Mouse (Mus musculus): Measurements from ENCODE around the gene Rars.

Rars gene

GRCm38 (mm10) chr11:35788443-35788842 lies 45.9 kb downstream of the Rars start:
- no peak for TF ChIP-seq GATA4 (IDR thresholded peaks at IDR 0.05; ENCODE audit: insufficient replicate concordance, low read length)

DNA sequence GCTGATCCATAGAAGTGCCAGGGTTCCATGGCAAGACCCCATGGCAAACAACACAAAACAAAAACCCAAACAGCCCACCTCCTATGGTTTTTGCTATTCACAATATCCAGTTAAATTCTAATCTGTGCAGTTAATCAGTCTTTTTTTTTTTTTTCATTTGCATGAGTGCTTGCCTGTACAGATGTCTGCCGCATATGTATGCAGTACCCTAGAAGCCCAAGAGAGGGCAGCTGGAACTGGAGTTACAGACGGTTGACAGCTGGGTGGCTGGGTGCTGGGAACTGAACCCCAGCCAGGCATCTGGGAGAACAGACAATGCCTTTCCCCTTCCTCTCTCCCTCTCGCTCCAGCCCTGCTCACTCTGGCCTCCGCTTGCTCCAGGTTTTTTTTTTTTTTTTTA lies 49.8 kb downstream of the Rars start:
- no peak for TF ChIP-seq GATA4 (IDR thresholded peaks at IDR 0.05; ENCODE audit: insufficient replicate concordance, low read length)

- no peak for TF ChIP-seq GATA4 (IDR thresholded peaks at IDR 0.05; ENCODE audit: insufficient replicate concordance, low read length)
Observed at GRCm38 (mm10) chr11:35784002-35784401, 50.3 kb downstream of the Rars start.

- no peak for TF ChIP-seq GATA4 (IDR thresholded peaks at IDR 0.05; ENCODE audit: insufficient replicate concordance, low read length)
Observed at GRCm38 (mm10) chr11:35783038-35783437, 51.3 kb downstream of the Rars start.

DNA sequence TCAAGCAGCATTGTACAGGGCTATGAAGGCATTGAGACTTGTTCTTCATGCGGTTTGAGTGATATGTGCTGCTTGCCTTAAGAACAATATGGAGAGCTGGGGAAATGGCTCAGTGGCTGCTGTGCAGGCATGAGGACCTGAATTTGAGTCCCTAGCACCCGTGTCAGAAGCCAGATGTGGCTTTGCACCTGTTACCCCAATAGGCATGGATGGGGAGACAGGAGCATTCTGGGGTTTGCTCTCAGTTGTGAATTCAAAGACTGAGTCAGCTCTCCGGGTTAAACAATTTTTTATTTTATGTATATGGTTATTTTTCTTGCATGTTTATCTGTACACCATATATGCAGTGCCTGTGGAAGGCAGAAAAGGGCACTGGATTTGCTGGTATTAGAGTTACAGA lies 51.9 kb downstream of the Rars start:
- no peak for TF ChIP-seq GATA4 (IDR thresholded peaks at IDR 0.05; ENCODE audit: insufficient replicate concordance, low read length)

GRCm38 (mm10) chr11:35780336-35780735 lies 54.0 kb downstream of the Rars start:
- TF ChIP-seq GATA4 (IDR thresholded peaks at IDR 0.05; ENCODE audit: insufficient replicate concordance, low read length): no peak

- no peak for TF ChIP-seq GATA4 (IDR thresholded peaks at IDR 0.05; ENCODE audit: insufficient replicate concordance, low read length)
Observed at GRCm38 (mm10) chr11:35776452-35776851, 57.9 kb downstream of the Rars start.

DNA sequence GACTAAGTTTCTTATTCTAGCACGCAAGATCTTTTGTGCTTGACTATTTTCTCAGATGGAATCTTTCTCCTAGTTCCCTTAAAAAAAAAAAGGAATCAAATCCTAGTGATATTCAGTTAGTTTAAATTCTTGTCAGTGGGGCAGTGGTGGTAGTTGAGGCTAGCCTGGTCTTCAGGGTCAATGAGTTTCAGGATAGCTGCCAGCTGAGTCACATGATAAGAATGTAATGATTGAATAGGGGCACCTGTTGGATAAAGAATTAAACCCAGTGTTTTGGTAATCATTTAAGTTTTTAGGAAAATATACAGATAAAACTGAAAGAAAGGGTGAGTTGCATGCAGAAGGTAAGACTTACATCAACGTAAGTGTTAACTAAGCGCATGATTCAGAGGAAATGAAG lies 58.7 kb downstream of the Rars start:
- TF ChIP-seq GATA4 (IDR thresholded peaks at IDR 0.05; ENCODE audit: insufficient replicate concordance, low read length): no peak

DNA sequence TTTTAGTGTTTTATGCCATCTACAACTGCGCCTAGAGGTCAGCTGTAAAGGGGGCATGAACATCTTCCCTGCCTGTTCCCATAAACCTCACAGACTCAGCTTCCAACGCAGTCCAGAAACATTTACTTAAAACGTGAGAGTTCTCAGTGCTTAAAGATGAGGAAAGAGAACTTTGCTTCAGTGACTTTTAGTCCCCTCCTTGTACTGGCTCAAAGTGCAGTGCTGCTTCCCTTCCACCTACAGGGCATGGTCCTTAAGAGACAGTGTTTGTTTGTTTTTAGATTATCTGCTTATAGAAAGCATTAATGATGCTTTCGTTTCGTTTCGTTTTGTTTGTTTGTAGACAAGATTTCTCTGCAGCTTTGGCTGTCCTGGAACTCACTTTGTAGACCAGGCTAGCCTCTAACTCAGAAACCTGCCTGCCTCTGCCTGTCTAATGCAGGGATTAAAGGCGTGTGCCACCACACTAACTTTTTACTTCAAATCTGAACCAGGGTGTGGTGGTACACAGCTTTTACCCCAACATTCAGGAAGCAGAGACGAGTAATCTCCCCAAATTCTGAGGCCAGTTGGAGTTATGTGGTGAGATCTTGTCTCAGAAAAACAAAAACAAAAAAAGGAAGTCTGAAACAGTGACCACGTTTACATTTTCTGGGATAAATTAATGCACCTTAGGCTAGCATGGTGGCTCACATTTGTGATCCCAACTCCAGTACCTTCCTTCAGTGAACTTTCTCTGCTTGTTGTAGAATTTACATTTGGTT lies 63.4 kb downstream of the Rars start:
- no peak for TF ChIP-seq GATA4 (IDR thresholded peaks at IDR 0.05; ENCODE audit: insufficient replicate concordance, low read length)

- TF ChIP-seq GATA4 (IDR thresholded peaks at IDR 0.05; ENCODE audit: insufficient replicate concordance, low read length): no peak
Observed at GRCm38 (mm10) chr11:35769746-35770437, 64.4 kb downstream of the Rars start.

DNA sequence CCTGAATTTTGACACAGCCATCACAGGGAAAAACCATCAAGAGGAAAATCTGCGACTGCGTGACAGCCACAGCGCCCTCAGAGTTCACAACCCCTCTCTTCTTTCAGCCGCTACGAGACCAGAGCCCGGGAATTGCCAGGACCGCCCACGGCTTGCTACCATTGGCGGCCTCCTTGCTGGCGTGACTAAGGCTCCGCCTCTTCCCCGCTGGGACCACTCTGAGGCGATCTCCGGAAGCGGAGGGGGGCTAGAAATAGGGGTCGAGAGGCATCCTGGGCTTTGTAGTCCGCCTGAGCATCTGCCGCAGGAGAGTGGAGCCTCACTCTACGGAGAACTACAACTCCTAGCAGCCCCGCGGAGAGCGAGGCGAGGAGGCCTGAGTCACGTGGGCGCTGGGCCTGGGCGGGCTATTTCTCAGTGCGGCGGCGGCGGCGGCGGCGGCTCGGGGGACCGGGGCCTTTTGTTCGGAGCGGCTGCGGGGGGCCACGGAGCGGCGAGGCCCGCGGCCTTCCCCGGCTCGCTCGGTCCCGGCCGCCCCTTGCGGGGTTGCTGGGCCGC lies 65.0 kb downstream of the Rars start, which contains the start of gene Pank3:
TSS of gene Pank3 (plus strand) at position 297 of the 558 bp plus-strand sequence.
- peak; percentile 37; the same call in 1 of the 2 replicates for TF ChIP-seq GATA4 (IDR thresholded peaks at IDR 0.05; ENCODE audit: insufficient replicate concordance, low read length)

- TF ChIP-seq GATA4 (IDR thresholded peaks at IDR 0.05; ENCODE audit: insufficient replicate concordance, low read length): no peak
Observed at GRCm38 (mm10) chr11:35766845-35767244, 67.5 kb downstream of the Rars start.

DNA sequence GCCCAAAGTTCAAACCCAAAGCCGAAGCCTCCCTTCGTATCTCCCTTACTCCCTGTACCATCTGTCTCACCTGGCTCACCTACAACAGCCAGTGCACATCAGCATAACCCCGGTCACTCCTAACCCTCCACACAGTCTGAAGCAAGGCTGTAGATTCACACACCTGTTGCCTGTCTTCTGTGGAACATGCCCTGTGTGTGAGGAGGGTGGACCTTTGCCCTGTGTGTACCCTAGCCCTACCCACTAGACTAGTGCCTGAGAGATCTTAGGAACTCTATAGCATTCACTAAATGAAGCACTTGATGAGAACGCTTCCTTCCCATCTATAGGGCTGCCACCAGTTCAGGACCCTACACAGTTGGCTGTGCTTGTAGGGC lies 73.7 kb downstream of the Rars start:
- TF ChIP-seq GATA4 (IDR thresholded peaks at IDR 0.05; ENCODE audit: insufficient replicate concordance, low read length): no peak

DNA sequence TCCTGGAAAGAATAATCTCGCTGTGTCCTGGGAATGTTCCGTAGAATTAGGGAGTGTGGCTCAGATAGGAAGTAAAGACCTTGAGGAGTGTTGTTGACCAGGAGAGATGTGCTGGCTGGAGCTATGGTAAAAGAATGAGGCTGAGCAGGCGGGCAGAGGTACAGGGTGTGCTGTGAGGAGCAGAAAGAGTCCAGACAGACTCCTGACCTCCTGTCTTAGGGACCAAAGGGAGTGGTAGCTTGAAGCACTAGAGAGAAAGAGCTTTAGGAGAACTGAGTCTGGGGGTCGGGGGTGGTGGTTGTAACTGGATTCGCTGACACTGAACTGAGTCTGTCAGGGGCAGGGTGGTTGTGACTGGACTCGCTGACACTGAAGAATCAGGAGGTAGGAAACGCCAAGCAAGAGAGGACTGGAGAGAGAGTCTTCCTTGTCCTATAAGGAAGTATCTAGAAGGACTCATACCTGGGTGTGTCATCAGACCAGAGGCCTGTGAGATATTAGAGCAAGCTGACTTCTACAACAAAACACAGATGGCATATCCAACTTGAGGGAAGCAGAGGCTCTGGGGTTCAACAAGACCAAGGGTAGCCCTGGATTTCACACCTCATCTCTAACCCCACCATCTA lies 74.2 kb downstream of the Rars start:
- TF ChIP-seq GATA4 (IDR thresholded peaks at IDR 0.05; ENCODE audit: insufficient replicate concordance, low read length): no peak

Data from liver, adult (tissue).